Mouse (Mus musculus): ENCODE results near the gene Nfic.

Nfic gene

GRCm38 (mm10) chr10:81387716-81388115 lies 67.7 kb downstream of the Nfic start:
- no peak for DNase-seq (ENCODE audit: low read depth in 1 of 2, low spot score in 2 of 2)

- DNase-seq (ENCODE audit: low read depth in 1 of 2, low spot score in 2 of 2): no peak
Observed at GRCm38 (mm10) chr10:81385603-81386306, 69.7 kb downstream of the Nfic start.

- no peak for DNase-seq (ENCODE audit: low read depth in 1 of 2, low spot score in 2 of 2)
Observed at GRCm38 (mm10) chr10:81384605-81384982, 70.8 kb downstream of the Nfic start.

- DNase-seq (ENCODE audit: low read depth in 1 of 2, low spot score in 2 of 2): peak; percentile 96 to 97
Observed at GRCm38 (mm10) chr10:81383802-81384604, 71.4 kb downstream of the Nfic start, which contains the start of the genes Dohh and Gm48551. Dohh (plus strand) TSS chr10:81384428. Gm48551 (plus strand) TSS chr10:81384466.

DNA sequence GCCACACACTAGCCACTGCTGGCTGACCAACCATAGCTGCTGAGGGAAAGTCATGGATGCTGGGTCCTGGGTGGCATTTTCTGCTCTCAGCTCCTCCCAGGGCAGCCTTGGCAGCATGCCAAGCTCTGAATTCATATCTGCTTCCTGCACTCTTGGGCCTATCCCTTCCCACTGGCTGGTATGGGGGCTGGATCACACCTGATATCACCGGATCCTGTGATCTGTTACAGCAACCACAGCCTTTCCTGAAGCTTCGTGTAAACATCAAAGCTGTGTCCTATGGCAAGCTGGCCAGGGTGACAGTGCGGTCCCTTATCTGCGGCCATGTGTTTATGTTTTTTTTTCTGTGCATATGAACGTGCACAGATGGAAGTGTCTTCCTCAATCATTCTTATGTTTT lies 73.4 kb downstream of the Nfic start:
- DNase-seq (ENCODE audit: low read depth in 1 of 2, low spot score in 2 of 2): no peak

- DNase-seq (ENCODE audit: low read depth in 1 of 2, low spot score in 2 of 2): no peak
Observed at GRCm38 (mm10) chr10:81379809-81380378, 75.5 kb downstream of the Nfic start.

DNA sequence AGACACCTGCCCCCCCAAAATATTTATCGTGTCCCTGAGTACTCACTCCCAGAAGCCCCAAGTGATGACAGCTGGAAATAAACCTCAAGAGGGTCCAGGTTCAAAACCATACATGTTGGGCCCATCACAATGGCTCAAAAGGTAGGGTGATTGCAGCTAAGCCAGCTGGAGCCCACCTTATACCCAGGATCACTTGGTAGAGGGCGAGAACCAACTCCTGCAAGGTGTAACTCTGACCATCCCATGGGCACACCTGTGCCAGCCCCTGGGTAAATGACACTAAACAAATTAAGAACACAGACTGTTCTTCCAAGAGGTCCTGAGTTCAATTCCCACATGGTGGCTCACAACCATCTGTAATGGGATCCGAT lies 76.3 kb downstream of the Nfic start:
- no peak for DNase-seq (ENCODE audit: low read depth in 1 of 2, low spot score in 2 of 2)

DNA sequence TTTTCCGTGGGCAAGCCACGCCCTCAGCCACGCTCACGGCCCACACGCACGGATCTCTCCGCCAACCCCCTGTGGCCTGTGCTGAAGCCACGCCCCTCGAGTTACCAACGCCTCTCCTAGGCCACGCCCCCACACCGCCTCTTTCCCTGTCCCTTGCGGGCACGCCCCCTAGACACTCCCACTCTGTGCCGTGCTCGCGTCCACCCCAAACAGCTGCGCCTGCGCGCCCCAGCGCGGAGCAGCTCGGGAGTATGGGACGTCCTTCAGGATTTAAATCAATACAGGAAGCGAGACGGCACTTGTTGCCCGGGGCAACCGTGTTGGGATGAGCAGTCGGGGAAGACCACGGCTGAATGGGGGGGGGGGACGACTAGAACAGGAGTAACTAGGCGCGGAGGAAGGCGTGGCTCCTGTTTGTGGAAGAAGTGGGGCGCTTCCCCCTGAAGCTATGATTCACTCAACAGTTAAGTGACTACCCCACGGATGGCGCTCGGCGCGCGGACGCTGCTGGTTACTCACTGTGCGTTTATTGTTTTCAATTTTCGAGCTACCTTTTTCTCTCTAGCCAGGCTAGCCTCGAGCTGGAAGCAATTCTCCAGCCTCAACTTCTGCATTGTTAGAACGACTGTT lies 76.8 kb downstream of the Nfic start:
- DNase-seq (ENCODE audit: low read depth in 1 of 2, low spot score in 2 of 2): peak; percentile 100

GRCm38 (mm10) chr10:81377793-81378552 lies 77.5 kb downstream of the Nfic start, which contains the start of gene Fzr1:
Fzr1 (minus strand) TSS chr10:81378516.
- no peak for DNase-seq (ENCODE audit: low read depth in 1 of 2, low spot score in 2 of 2)

GRCm38 (mm10) chr10:81377362-81377664 lies 78.1 kb downstream of the Nfic start:
- DNase-seq (ENCODE audit: low read depth in 1 of 2, low spot score in 2 of 2): no peak

GRCm38 (mm10) chr10:81376561-81377361 lies 78.7 kb downstream of the Nfic start:
- DNase-seq (ENCODE audit: low read depth in 1 of 2, low spot score in 2 of 2): no peak

DNA sequence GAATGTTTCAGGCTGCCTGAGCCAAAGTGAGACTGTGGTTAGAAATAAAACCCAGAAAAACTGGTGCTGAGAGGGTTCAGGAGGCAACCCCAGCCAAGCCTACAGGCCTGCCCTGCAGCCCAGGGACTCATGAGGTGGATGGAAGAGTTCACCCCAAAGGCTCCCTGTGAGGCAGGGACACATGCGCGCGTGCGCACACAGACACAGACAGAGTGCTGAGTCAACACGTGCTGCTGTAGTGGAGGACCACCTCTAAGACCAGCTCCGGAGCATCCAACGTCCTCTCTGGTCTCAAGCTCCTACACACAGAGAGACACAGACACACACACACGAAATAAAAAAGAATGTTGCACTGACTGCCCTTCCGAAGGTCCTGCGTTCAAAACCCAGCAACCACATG lies 80.1 kb downstream of the Nfic start:
- no peak for DNase-seq (ENCODE audit: low read depth in 1 of 2, low spot score in 2 of 2)

DNA sequence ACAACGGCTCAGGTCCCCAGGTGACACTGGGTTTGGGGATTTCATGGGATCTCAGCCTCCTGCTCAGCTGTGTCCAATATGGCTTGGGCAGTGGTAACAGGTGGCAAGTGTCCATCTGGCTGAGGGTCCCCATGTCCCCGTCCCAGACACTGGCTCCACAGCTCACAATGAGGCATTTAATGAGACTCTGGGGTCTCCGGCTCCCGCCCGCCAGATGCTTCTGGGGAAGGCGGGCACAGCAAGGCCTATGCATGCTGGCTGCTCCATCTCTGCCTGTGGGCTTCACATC lies 88.3 kb downstream of the Nfic start:
- DNase-seq (ENCODE audit: low read depth in 1 of 2, low spot score in 2 of 2): no peak

- no peak for DNase-seq (ENCODE audit: low read depth in 1 of 2, low spot score in 2 of 2)
Observed at GRCm38 (mm10) chr10:81366477-81367206, 88.8 kb downstream of the Nfic start.

- DNase-seq (ENCODE audit: low read depth in 1 of 2, low spot score in 2 of 2): peak in 1 of 2 experiments; percentile 44
Observed at GRCm38 (mm10) chr10:81365672-81366476, 89.6 kb downstream of the Nfic start, which contains the start of gene 4930404N11Rik. 4930404N11Rik (minus strand) TSS chr10:81365816.

- no peak for DNase-seq (ENCODE audit: low read depth in 1 of 2, low spot score in 2 of 2)
Observed at GRCm38 (mm10) chr10:81365073-81365472, 90.4 kb downstream of the Nfic start.

DNA sequence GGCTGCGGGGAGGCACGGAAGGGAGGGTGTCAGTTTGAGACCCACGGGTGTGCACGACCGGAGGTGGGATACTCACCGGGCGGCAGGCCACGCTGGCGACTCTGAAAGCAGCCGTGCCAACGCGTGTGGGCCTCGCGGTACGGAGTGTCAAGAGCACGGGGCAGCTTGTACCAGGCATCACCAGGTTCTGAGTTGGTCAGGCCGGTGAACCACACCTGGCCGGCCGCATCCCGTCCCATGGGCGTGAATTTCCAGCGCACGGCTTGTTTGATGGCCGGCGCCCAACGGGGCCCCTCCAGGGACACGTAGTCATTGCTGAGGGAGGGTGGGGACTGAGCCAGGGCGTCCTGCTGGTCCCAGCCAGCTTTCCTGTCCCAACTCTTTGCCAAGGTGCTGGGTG lies 90.8 kb downstream of the Nfic start:
- no peak for DNase-seq (ENCODE audit: low read depth in 1 of 2, low spot score in 2 of 2)

DNA sequence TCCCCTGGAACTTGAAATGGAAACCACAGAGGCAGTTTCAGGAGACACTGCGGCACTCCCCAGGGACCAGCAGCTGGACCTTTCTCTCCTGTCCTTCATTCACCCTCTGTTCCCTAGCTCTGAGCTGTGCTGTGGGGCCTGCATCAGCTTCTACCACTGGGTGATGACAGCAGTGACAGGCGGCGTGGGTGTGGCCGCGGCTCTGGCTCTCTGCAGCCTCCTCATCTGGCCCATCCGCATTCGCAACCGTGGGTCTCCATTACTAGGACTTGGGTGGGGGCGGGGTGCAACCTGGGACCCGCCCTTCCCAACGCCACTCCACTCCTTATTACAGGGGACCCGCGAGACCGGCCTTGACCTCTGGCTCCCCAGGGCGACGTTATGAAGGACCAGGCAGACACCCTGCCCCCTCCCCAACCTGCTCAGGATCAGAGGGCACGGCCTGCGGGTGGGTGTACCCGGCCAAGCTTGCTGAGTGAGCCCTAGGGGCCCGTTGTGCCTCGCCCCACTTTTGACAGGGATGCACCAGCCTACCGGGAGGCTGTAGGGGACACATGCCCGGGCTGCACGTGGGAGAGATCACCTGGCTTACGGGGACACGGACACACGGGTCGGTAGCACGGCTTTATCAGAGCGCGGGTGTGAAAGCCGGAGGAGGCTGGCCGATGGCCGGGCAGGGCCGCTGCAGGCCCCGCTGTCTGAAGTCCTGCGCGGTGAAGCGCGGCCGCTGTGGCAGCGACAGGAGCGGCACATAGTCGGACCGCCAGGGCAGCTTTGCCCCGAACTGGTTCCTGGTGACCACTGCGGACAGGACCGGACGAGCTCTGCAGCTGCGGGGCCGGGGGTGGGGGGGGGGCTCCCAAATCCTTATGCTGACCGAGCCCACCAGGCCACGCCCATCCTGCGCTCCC lies 91.7 kb downstream of the Nfic start:
- DNase-seq (ENCODE audit: low read depth in 1 of 2, low spot score in 2 of 2): no peak

Measured in monocyte, adult 2 months (primary cell).